Mouse (Mus musculus): ENCODE results near the gene Ifitm10. TPM values are rescaled to one million over a fixed set of nuclear protein-coding genes. Genes with fewer than 3 reads are reported as not detected.

Gene Ifitm10
- polyA plus RNA-seq (2012; rRNA removed) = 2.1 and 2.4 TPM in 2 replicates
- 2.0 and 2.5 TPM in 2 replicates for polyA plus RNA-seq (2014; fragmentation: Nextera tagmentation; extraction: Ambion mirVana)

DNA sequence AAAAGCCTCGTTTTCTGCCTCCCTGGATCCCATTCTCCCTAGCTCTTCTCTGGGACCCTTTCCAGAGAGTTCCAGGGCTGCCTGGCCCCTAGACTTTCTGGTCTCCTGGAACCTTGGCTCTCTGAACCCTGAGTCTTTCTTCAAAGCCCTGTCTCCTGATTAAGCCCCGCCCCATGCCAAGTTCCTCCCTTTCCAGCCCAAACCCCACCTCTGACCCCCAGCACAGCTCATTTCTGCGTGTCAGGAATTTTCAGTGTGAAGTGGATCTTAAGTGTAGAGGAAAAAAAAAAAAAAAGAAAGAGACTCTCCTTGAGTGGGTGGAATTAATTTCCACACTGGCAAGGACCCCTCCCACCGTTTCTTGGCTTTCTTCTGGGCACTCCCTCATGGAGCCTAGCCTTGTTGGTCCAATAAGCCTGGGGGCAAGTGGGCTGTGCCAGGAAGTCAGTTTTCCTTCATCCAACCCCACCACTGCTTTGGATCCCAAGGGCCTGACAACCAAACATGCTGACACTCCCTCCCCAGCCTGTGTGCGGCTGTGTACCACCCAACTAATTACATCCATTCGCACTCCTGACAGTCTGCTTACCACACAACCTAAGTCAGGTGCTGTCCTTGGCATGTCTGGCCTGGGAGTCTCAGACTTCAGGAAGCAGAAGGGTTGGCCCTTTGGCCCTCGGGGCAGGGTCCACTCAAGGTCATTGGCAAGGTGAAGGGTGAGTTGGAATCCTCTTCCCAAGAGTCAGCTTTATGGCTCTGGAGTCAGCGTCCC lies at the start of gene Ifitm10:
Ifitm10 (minus strand) TSS at position 113 of the 772 bp plus-strand sequence.
- 63% methylated on average over 8 of the region's 8 CpGs for WGBS
- peaks cover 31% of the 10 kb centered on the region for H3K36me3 ChIP-seq (ENCODE audit: control insufficient read depth, insufficient read depth, low read length)
- H3K4me2 ChIP-seq (replicated peaks; ENCODE audit: low read depth, low read length, severe bottlenecking) = no peak within 1 kb of the TSS
- no peak within 1 kb of the TSS for H3K4me3 ChIP-seq (replicated peaks; ENCODE audit: low read length)
- peak; percentile 11 for DNase-seq (ENCODE audit: low spot score)
- H3K4me1 ChIP-seq (ENCODE audit: control insufficient read depth, insufficient read depth, low read length) = 0 out of 2 replicates have a peak, but pooled peaks cover 8% of the 10 kb centered on the region
- H3K9me3 ChIP-seq (ENCODE audit: control insufficient read depth, low read length) = no peaks in the 10 kb centered on the region
- peaks cover 31% of the 10 kb centered on the region for H3K27me3 ChIP-seq (ENCODE audit: control insufficient read depth, insufficient read depth, low read length)
- no peak within 1 kb of the TSS for H3K9ac ChIP-seq (ENCODE audit: low read depth, low read length, severe bottlenecking)
- ATAC-seq (ENCODE audit: low FRiP score, low read depth) = no peak
- TF ChIP-seq POLR2A (IDR thresholded peaks at IDR 0.05; ENCODE audit: borderline replicate concordance, extremely low read depth, insufficient read depth, insufficient read length) = no peak
- H3K27ac ChIP-seq (replicated peaks; ENCODE audit: low read depth, low read length) = no peak within 1 kb of the TSS

DNA sequence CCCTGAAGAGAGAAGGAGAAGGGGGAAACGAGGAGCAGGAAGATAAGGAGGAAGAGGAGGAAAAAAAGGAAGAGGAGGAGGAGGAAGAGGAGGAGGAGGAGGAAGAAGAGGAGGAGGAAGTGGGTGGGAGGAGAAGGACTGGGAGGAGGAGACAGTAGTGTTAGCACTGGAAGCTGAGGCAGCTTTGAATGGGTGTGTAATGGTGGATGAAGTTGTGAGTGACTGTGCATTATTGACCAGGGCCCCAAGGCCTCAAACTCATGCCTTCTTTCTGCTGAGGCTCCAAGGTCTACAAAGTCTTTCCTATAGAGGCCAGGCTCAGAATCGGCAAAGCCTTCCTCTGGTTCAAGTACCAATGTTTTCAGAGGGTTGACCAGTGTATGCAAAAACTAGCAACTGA lies 48.3 kb upstream of the Ifitm10 start:
- ATAC-seq (ENCODE audit: low FRiP score, low read depth) (no peak), DNase-seq (ENCODE audit: low spot score) (no peak)
- Histone ChIP-seq H3K36me3 (ENCODE audit: control insufficient read depth, insufficient read depth, low read length) (no peaks in the 10 kb centered on the region), H3K27ac (replicated peaks; ENCODE audit: low read depth, low read length) (no peak overlapping the region), H3K9ac (ENCODE audit: low read depth, low read length, severe bottlenecking) (no peak overlapping the region), H3K4me1 (ENCODE audit: control insufficient read depth, insufficient read depth, low read length) (no peaks in the 10 kb centered on the region), H3K9me3 (ENCODE audit: control insufficient read depth, low read length) (no peaks in the 10 kb centered on the region), H3K27me3 (ENCODE audit: control insufficient read depth, insufficient read depth, low read length) (no peaks in the 10 kb centered on the region), H3K4me2 (replicated peaks; ENCODE audit: low read depth, low read length, severe bottlenecking) (no peak overlapping the region), H3K4me3 (replicated peaks; ENCODE audit: low read length) (no peak overlapping the region)
- no peak for TF ChIP-seq POLR2A (IDR thresholded peaks at IDR 0.05; ENCODE audit: borderline replicate concordance, extremely low read depth, insufficient read depth, insufficient read length)
- WGBS = 78% methylated on average over 2 of the region's 2 CpGs

GRCm38 (mm10) chr7:142419887-142420286 lies 46.3 kb upstream of the Ifitm10 start:
- Histone ChIP-seq H3K4me1 (ENCODE audit: control insufficient read depth, insufficient read depth, low read length) (no peaks in the 10 kb centered on the region; the same call in 1 of the 2 replicates), H3K27me3 (ENCODE audit: control insufficient read depth, insufficient read depth, low read length) (no peaks in the 10 kb centered on the region), H3K4me2 (replicated peaks; ENCODE audit: low read depth, low read length, severe bottlenecking) (no peak overlapping the region), H3K36me3 (ENCODE audit: control insufficient read depth, insufficient read depth, low read length) (no peaks in the 10 kb centered on the region), H3K9me3 (ENCODE audit: control insufficient read depth, low read length) (no peaks in the 10 kb centered on the region), H3K9ac (ENCODE audit: low read depth, low read length, severe bottlenecking) (no peak overlapping the region), H3K4me3 (replicated peaks; ENCODE audit: low read length) (no peak overlapping the region), H3K27ac (replicated peaks; ENCODE audit: low read depth, low read length) (no peak overlapping the region)
- WGBS = 82% methylated on average over 5 of the region's 5 CpGs
- ATAC-seq (ENCODE audit: low FRiP score, low read depth) (no peak), DNase-seq (ENCODE audit: low spot score) (no peak)
- no peak for TF ChIP-seq POLR2A (IDR thresholded peaks at IDR 0.05; ENCODE audit: borderline replicate concordance, extremely low read depth, insufficient read depth, insufficient read length)

DNA sequence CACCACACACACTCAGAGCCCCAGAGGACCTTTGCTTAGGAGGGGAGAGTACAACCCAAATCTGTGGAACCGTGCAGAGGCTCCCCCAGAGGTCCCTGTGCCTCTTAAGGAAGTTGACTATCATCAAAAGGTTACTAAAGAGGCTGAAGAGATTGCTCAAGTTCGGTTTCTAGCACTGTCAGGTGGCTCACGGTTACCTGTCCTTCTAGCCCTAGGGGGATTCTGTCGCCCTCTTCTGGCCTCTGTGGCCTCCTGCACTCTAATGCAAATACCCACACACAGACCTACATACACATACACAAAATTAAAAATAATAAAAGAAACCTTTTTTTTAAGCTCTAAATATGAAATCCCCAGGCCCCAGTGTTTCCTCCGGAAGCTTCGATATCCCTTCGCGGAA lies 45.1 kb upstream of the Ifitm10 start:
- TF ChIP-seq POLR2A (IDR thresholded peaks at IDR 0.05; ENCODE audit: borderline replicate concordance, extremely low read depth, insufficient read depth, insufficient read length) = no peak
- H3K27ac ChIP-seq (replicated peaks; ENCODE audit: low read depth, low read length) = no peak overlapping the region
- no peak overlapping the region for H3K9ac ChIP-seq (ENCODE audit: low read depth, low read length, severe bottlenecking)
- DNase-seq (ENCODE audit: low spot score) = no peak
- no peak overlapping the region for H3K4me2 ChIP-seq (replicated peaks; ENCODE audit: low read depth, low read length, severe bottlenecking)
- H3K9me3 ChIP-seq (ENCODE audit: control insufficient read depth, low read length) = no peaks in the 10 kb centered on the region
- no peaks in the 10 kb centered on the region; the same call in 1 of the 2 replicates for H3K4me1 ChIP-seq (ENCODE audit: control insufficient read depth, insufficient read depth, low read length)
- 89% methylated on average over 8 of the region's 8 CpGs for WGBS
- no peaks in the 10 kb centered on the region for H3K36me3 ChIP-seq (ENCODE audit: control insufficient read depth, insufficient read depth, low read length)
- no peaks in the 10 kb centered on the region for H3K27me3 ChIP-seq (ENCODE audit: control insufficient read depth, insufficient read depth, low read length)
- ATAC-seq (ENCODE audit: low FRiP score, low read depth) = no peak
- H3K4me3 ChIP-seq (replicated peaks; ENCODE audit: low read length) = no peak overlapping the region

GRCm38 (mm10) chr7:142418027-142418426 lies 44.5 kb upstream of the Ifitm10 start:
- no peaks in the 10 kb centered on the region for H3K36me3 ChIP-seq (ENCODE audit: control insufficient read depth, insufficient read depth, low read length)
- DNase-seq (ENCODE audit: low spot score) (no peak), ATAC-seq (ENCODE audit: low FRiP score, low read depth) (no peak)
- H3K4me3 ChIP-seq (replicated peaks; ENCODE audit: low read length) = no peak overlapping the region
- no peak for TF ChIP-seq POLR2A (IDR thresholded peaks at IDR 0.05; ENCODE audit: borderline replicate concordance, extremely low read depth, insufficient read depth, insufficient read length)
- no peak overlapping the region for H3K4me2 ChIP-seq (replicated peaks; ENCODE audit: low read depth, low read length, severe bottlenecking)
- no peaks in the 10 kb centered on the region; the same call in 1 of the 2 replicates for H3K4me1 ChIP-seq (ENCODE audit: control insufficient read depth, insufficient read depth, low read length)
- 92% methylated on average over 2 of the region's 2 CpGs for WGBS
- no peaks in the 10 kb centered on the region for H3K27me3 ChIP-seq (ENCODE audit: control insufficient read depth, insufficient read depth, low read length)
- H3K27ac ChIP-seq (replicated peaks; ENCODE audit: low read depth, low read length) = no peak overlapping the region
- H3K9ac ChIP-seq (ENCODE audit: low read depth, low read length, severe bottlenecking) = no peak overlapping the region
- no peaks in the 10 kb centered on the region for H3K9me3 ChIP-seq (ENCODE audit: control insufficient read depth, low read length)
